Mouse (Mus musculus): ENCODE measurements around the gene Col5a1.

GRCm38 (mm10) chr2:28036788-28037187 is 150.6 kb downstream of the Col5a1 start:
- TF ChIP-seq CTCF (conservative IDR thresholded peaks at IDR 0.05; ENCODE audit: low read length) (no peak), NANOG (IDR thresholded peaks at IDR 0.05; ENCODE audit: borderline replicate concordance, low read length) (no peak), POU5F1 (IDR thresholded peaks at IDR 0.05; ENCODE audit: borderline replicate concordance, low read length) (no peak)
